Mouse (Mus musculus) left cerebral cortex, adult 2 months (tissue): ENCODE measurements around the gene Dntt. TPM values are rescaled to one million over a fixed set of nuclear protein-coding genes. Genes with fewer than 3 reads are reported as not detected.

Source experiments
- DNase-seq, 2 experiments: peaks; one replicate each; pipeline ENCODE4 v3.0.0; 2021 to 2022; ENCODE audit warnings: low spot score in 2 of 2, mixed read lengths in 1 of 2; ENCODE audit errors: extremely low spot score in 1 of 2
- H3K27ac ChIP-seq: fragments of 200-600 bp; 2 replicates; pipeline ENCODE4 v1.8.1; 2022
- H3K4me3 ChIP-seq: fragments of 200-600 bp; 2 replicates; pipeline ENCODE4 v1.8.1; 2022
- CTCF ChIP-seq: fragments of 200-600 bp; IDR thresholded peaks from 2 replicates; pipeline ENCODE4 v1.8.1; 2022; ENCODE audit warnings: antibody characterized with exemption, mild to moderate bottlenecking, moderate library complexity
- intact Hi-C: fragments of 180-260 bp; cut with DNase I; formaldehyde crosslinking; loops from one replicate; pipeline ENCODE4 v1.15.1; 2025
- total RNA-seq, 2 experiments: library from RNA; stranded (reverse); gene quantifications; 2 replicates each; pipeline ENCODE4 v1.2.3; 2021

Gene Dntt
- total RNA-seq, 2 experiments from 2014 or later = not detected

- no peak for TF ChIP-seq CTCF
- Histone ChIP-seq H3K4me3 (no peak overlapping the region), H3K27ac (peak overlapping the region; percentile 44)
- intact Hi-C loops = no loop called here
- DNase-seq = peak in 1 of 2 experiments; percentile 32
These were observed 33.4 kb upstream of the Dntt start for GRCm38 (mm10) chr19:40995449-40996401.

- Histone ChIP-seq H3K4me3 (no peak overlapping the region), H3K27ac (no peak overlapping the region)
- TF ChIP-seq CTCF = no peak
- intact Hi-C loops = no loop called here
- no peak for DNase-seq
These were observed 32.4 kb upstream of the Dntt start for GRCm38 (mm10) chr19:40996722-40997121.

GRCm38 (mm10) chr19:40998469-40999170, 30.5 kb upstream of the Dntt start:
- no peak for TF ChIP-seq CTCF
- Histone ChIP-seq H3K4me3 (no peak overlapping the region), H3K27ac (no peak overlapping the region)
- intact Hi-C loops = no loop called here
- no peak for DNase-seq

- no peak for DNase-seq
- peak; percentile 27 for TF ChIP-seq CTCF
- Histone ChIP-seq H3K4me3 (no peak overlapping the region), H3K27ac (no peak overlapping the region)
- intact Hi-C loops = no loop called here
These were observed 29.5 kb upstream of the Dntt start for GRCm38 (mm10) chr19:40999569-40999968.

- Histone ChIP-seq H3K4me3 (no peak overlapping the region), H3K27ac (no peak overlapping the region)
- no peak for TF ChIP-seq CTCF
- DNase-seq = no peak
- intact Hi-C loops = no loop called here
These were observed 25.3 kb upstream of the Dntt start for GRCm38 (mm10) chr19:41003694-41004315.

GRCm38 (mm10) chr19:41006621-41007020, 22.5 kb upstream of the Dntt start:
- no peak for TF ChIP-seq CTCF
- DNase-seq = no peak
- no peak overlapping the region for H3K4me3 ChIP-seq
- intact Hi-C loops = no loop called here
- no peak overlapping the region for H3K27ac ChIP-seq

- no peak for DNase-seq
- H3K4me3 ChIP-seq = no peak overlapping the region
- TF ChIP-seq CTCF = no peak
- H3K27ac ChIP-seq = no peak overlapping the region
- intact Hi-C loops = no loop called here
These were observed 21.7 kb upstream of the Dntt start for GRCm38 (mm10) chr19:41007326-41007725.

- H3K27ac ChIP-seq = no peak overlapping the region
- no peak for TF ChIP-seq CTCF
- intact Hi-C loops = no loop called here
- DNase-seq = no peak
- H3K4me3 ChIP-seq = no peak overlapping the region
These were observed 21.3 kb upstream of the Dntt start for GRCm38 (mm10) chr19:41007733-41008132.

GRCm38 (mm10) chr19:41008674-41009395, 20.2 kb upstream of the Dntt start:
- TF ChIP-seq CTCF = no peak; the same call in 1 of the 2 replicates
- Histone ChIP-seq H3K4me3 (no peak overlapping the region), H3K27ac (no peak overlapping the region)
- DNase-seq = no peak
- intact Hi-C loops = no loop called here

- Histone ChIP-seq H3K27ac (no peak overlapping the region; the same call in 1 of the 2 replicates), H3K4me3 (no peak overlapping the region)
- intact Hi-C loops = loop anchor here (10.0 kb wide), 2 partner anchors 117 to 397 kb away; partner anchors contain the start of genes Entpd1, Tctn3 and Zfp518a
- DNase-seq = no peak
- no peak for TF ChIP-seq CTCF
These were observed 17.4 kb upstream of the Dntt start for GRCm38 (mm10) chr19:41011676-41012075.

- no peak overlapping the region for H3K27ac ChIP-seq
- intact Hi-C loops = loop anchor here (10.0 kb wide), 2 partner anchors 119 to 399 kb away; partner anchors contain the start of genes Entpd1, Tctn3 and Zfp518a
- no peak for TF ChIP-seq CTCF
- DNase-seq = no peak
- H3K4me3 ChIP-seq = no peak overlapping the region
These were observed 15.5 kb upstream of the Dntt start for GRCm38 (mm10) chr19:41013591-41013990.
